Mouse (Mus musculus) hindbrain, embryonic 16.5 days (tissue): ENCODE results near the gene Copz1. TPM values are rescaled to one million over a fixed set of nuclear protein-coding genes. Genes with fewer than 3 reads are reported as not detected.

Experiments
- ATAC-seq: fragments of 200-750 bp; cut with Nextera tagmentation; 2 replicates; pipeline ENCODE4 v1.8.0; 2017; ENCODE audit warnings: moderate TSS enrichment, moderate library complexity
- H3K27ac ChIP-seq: fragments of 300-500 bp; sonication (generic); 2 replicates; pipeline ENCODE4 v1.5.1; 2014; ENCODE audit warnings: low read depth, mild to moderate bottlenecking, control low read depth, low read length, moderate library complexity
- H3K27me3 ChIP-seq: fragments of 300-500 bp; sonication (generic); replicated peaks from 2 replicates; pipeline ENCODE4 v1.6.1; 2014; ENCODE audit warnings: low read length; ENCODE audit not compliant: control insufficient read depth, insufficient read depth
- H3K36me3 ChIP-seq: fragments of 300-500 bp; sonication (generic); 2 replicates; pipeline ENCODE4 v1.6.1; 2014; ENCODE audit warnings: mild to moderate bottlenecking, low read length, moderate library complexity, mixed read lengths; ENCODE audit not compliant: control insufficient read depth, insufficient read depth
- H3K4me1 ChIP-seq: fragments of 300-500 bp; sonication (generic); 2 replicates; pipeline ENCODE4 v1.6.1; 2014; ENCODE audit warnings: low read depth, low read length; ENCODE audit not compliant: control insufficient read depth, insufficient read depth
- H3K4me2 ChIP-seq: fragments of 300-500 bp; sonication (generic); 2 replicates; pipeline ENCODE4 v1.6.1; 2014; ENCODE audit warnings: mild to moderate bottlenecking, low read length, control low read depth, moderate library complexity
- H3K4me3 ChIP-seq: fragments of 300-500 bp; sonication (generic); 2 replicates; pipeline ENCODE4 v1.5.1; 2014; ENCODE audit warnings: mild to moderate bottlenecking, low read length, control low read depth, moderate library complexity
- H3K9ac ChIP-seq: fragments of 300-500 bp; sonication (generic); 2 replicates; pipeline ENCODE4 v1.6.1; 2014; ENCODE audit warnings: low read depth, mild to moderate bottlenecking, control low read depth, low read length, moderate library complexity
- H3K9me3 ChIP-seq: fragments of 300-500 bp; sonication (generic); 2 replicates; pipeline ENCODE4 v1.6.1; 2014; ENCODE audit warnings: mild to moderate bottlenecking, low read length, moderate library complexity; ENCODE audit not compliant: control insufficient read depth
- WGBS: fragments of 180-500 bp; shearing (Covaris S2); extraction: QIAGEN DNeasy Blood & Tissue Kit; methylation state at CpG from one replicate; pipeline ENCODE4 v1.1.7; 2014; 5-methylcytosine and 5-hydroxymethylcytosine counted together
- polyA plus RNA-seq: library from polyadenylated mRNA; unstranded; fragments of >200 nt; fragmentation: Nextera tagmentation; extraction: Ambion mirVana; gene quantifications from 2 replicates; pipeline ENCODE4 v1.2.1, GENCODE M21; 2015

The Copz1 gene
- polyA plus RNA-seq, 1 experiment from 2014 or later: 207 TPM

DNA sequence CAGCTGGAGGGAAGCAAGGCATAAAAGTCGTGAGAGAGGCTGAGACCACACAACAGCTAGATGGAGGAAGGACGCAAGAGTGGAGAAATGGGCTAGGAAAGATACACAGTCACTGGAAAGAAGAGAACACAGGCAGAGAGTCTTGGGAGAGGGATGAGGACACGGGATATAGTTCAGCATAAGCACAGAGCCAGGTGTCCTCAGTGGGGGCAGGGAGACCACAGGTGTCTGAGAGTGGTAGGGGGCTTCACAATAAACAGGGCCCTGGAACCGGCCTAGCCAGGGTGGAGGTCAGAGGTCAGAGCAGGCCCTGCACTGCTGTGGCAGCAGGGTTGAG lies 66.3 kb downstream of the Copz1 start:
- Histone ChIP-seq H3K27me3 (no peaks in the 10 kb centered on the region; the same call in 1 of the 2 replicates), H3K9me3 (no peaks in the 10 kb centered on the region), H3K9ac (peak overlapping the region; percentile 59), H3K36me3 (no peaks in the 10 kb centered on the region), H3K27ac (no peak overlapping the region), H3K4me1 (peaks cover 25% of the 10 kb centered on the region), H3K4me3 (peak overlapping the region; percentile 64), H3K4me2 (peak overlapping the region; percentile 83)
- 36% methylated on average over 4 of the region's 4 CpGs for WGBS
- ATAC-seq: no peak; the same call in 1 of the 2 replicates

DNA sequence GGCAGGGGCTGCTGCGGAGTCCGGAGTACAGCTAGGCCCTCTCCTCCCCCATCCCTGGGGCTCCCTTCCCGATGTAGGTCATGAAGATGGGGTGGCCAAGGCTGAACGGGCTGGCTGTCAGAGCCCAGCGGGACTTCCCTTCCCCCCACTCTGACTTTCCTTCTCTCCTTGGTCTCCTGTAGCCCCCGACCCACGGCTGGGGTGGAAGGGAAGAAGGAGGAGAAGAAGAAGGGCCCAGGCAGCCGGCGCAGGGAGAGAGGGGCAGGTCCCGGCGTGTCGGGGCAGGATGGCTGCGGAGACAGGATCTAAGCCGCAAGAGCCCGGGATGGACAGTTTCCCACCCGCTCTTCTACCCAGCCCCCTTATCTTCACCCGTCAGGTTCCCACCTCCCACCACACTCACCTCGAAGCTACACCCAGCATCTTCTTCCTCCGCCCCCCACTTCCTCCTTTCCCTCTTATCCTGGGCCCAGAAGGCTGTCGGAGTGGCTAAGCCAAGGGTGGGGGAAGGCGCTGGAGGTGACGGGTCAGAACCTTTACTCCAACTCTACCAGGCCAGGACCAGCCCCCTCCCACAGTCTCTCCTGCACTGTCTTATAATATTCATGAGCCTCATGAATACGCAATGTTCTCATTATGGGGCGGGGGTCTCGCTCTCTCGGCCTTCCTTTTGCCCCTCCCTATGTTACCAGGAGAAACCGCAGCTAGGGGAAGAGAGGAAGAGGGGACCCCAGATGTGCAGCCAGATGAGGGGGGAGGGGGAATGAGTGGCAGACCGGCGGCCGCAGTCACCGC lies 66.8 kb downstream of the Copz1 start:
- H3K27ac ChIP-seq: no peak overlapping the region; the same call in 1 of the 2 replicates
- H3K9me3 ChIP-seq: no peaks in the 10 kb centered on the region
- H3K9ac ChIP-seq: peak overlapping the region; percentile 59
- H3K4me2 ChIP-seq: peak overlapping the region; percentile 83
- no peaks in the 10 kb centered on the region for H3K36me3 ChIP-seq
- peaks cover 20% of the 10 kb centered on the region for H3K4me1 ChIP-seq
- H3K4me3 ChIP-seq: peak overlapping the region; percentile 64
- H3K27me3 ChIP-seq: no peaks in the 10 kb centered on the region; the same call in 1 of the 2 replicates
- ATAC-seq: peak; percentile 55
- WGBS: 7% methylated on average over 30 of the region's 31 CpGs

DNA sequence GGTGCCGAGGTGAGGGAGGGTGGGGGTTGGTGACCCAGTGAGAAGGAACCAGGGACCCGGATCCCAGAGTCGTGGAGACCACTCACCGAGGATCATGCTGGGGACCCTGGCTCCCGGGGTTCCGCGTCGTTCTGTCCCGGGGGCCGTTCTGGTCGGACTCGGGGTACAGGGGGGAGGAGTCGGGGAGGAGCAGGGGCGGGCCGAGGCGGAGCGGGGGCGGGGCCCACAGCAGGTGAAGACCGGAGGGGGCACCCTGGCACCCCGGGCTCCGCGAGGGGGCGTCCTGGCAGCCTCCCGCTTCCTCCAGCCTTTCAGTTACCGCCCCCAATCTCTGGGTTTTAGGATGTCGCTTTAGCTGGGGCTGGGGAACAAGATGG lies 67.4 kb downstream of the Copz1 start, which contains the start of gene Zfp385a:
TSS of gene Zfp385a (minus strand) at position 133 of the 377 bp plus-strand sequence.
- peak within 1 kb of the TSS; percentile 64 for H3K4me3 ChIP-seq
- H3K9me3 ChIP-seq: no peaks in the 10 kb centered on the region
- H3K36me3 ChIP-seq: no peaks in the 10 kb centered on the region
- H3K9ac ChIP-seq: peak within 1 kb of the TSS; percentile 59
- no peak within 1 kb of the TSS; the same call in 1 of the 2 replicates for H3K27ac ChIP-seq
- no peaks in the 10 kb centered on the region; the same call in 1 of the 2 replicates for H3K27me3 ChIP-seq
- ATAC-seq: peak; percentile 63
- under 1% methylated on average over 20 of the region's 26 CpGs for WGBS
- H3K4me2 ChIP-seq: peak within 1 kb of the TSS; percentile 83
- peaks cover 19% of the 10 kb centered on the region for H3K4me1 ChIP-seq

DNA sequence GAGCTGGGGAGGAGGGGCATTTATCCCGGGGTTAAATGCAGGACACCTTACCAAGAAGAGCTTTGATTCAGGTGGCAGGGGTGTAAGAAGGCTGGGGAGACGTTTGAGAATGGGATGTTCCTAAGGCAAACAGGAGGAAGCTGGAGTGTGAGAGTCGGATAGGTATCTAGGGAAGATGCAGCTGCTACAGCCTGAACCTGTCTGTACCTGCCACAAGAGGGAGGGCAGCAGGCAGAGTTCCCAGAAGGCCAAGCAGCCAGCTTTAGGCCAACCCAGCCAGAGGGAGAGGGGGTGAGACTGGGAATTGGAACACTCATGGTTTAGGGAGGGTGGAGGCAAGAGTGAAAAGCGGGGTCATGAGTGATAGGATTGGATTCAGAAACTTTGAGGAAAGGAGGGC lies 68.3 kb downstream of the Copz1 start:
- Histone ChIP-seq H3K9ac (no peak overlapping the region; the same call in 1 of the 2 replicates), H3K27ac (no peak overlapping the region)

DNA sequence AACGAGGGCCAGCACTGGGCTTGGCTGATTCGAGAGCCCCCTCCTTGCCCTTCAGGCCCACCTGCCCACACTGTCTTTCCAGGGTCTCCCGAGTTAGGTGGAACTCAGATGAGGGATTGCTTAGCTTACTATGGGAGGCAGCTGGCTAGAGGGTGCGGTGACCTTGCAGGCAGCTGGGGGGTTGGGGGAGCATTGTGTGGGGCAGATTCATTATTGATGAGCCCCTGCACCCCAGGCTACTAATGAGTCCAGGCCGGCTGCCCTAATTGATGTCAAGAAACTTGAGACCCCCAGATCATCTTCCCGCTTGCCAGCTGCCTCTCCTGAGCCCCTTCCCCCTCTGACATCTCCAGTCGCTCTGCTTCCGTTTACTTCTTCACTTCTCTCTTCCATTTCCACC lies 69.0 kb downstream of the Copz1 start:
- no peaks in the 10 kb centered on the region for H3K9me3 ChIP-seq
- H3K27ac ChIP-seq: no peak overlapping the region
- peaks cover 14% of the 10 kb centered on the region for H3K4me1 ChIP-seq
- no peak overlapping the region for H3K4me2 ChIP-seq
- H3K4me3 ChIP-seq: no peak overlapping the region
- H3K27me3 ChIP-seq: no peaks in the 10 kb centered on the region; the same call in 1 of the 2 replicates
- H3K9ac ChIP-seq: no peak overlapping the region
- no peaks in the 10 kb centered on the region for H3K36me3 ChIP-seq
- ATAC-seq: no peak
- WGBS: 61% methylated on average over 8 of the region's 8 CpGs

More for the DNA sequence above, 68.3 kb downstream of the Copz1 start:
- peak overlapping the region; percentile 83 for H3K4me2 ChIP-seq
- ATAC-seq: no peak
- H3K9me3 ChIP-seq: no peaks in the 10 kb centered on the region
- H3K4me1 ChIP-seq: peaks cover 14% of the 10 kb centered on the region
- peak overlapping the region; percentile 64 for H3K4me3 ChIP-seq
- H3K36me3 ChIP-seq: no peaks in the 10 kb centered on the region
- no peaks in the 10 kb centered on the region; the same call in 1 of the 2 replicates for H3K27me3 ChIP-seq
- 25% methylated on average over 4 of the region's 4 CpGs for WGBS

DNA sequence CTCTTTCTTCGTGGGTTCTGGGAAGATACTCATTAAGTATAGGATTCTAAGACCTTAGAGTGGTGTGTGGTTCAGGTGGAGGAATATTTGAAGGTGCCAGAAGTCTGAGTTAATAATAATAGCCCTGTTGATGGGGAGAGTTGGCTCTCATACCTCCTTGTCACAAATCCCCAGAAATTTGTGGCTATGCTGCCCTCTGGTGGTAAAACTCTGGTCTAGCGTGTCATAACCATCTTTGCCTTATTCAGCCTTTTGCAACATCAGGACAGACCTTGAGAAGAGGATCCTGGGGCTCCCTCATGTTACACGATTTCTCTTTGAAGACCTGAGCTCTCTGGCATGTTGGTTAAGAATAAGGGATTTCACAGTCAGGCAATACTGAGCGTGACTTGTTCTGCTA lies 69.9 kb downstream of the Copz1 start:
- Histone ChIP-seq H3K9me3 (no peaks in the 10 kb centered on the region), H3K4me3 (no peak overlapping the region), H3K9ac (no peak overlapping the region), H3K4me2 (no peak overlapping the region), H3K27me3 (no peaks in the 10 kb centered on the region; the same call in 1 of the 2 replicates), H3K27ac (no peak overlapping the region), H3K36me3 (no peaks in the 10 kb centered on the region), H3K4me1 (peaks cover 14% of the 10 kb centered on the region)
- WGBS: 15% methylated on average over 4 of the region's 4 CpGs
- no peak for ATAC-seq

DNA sequence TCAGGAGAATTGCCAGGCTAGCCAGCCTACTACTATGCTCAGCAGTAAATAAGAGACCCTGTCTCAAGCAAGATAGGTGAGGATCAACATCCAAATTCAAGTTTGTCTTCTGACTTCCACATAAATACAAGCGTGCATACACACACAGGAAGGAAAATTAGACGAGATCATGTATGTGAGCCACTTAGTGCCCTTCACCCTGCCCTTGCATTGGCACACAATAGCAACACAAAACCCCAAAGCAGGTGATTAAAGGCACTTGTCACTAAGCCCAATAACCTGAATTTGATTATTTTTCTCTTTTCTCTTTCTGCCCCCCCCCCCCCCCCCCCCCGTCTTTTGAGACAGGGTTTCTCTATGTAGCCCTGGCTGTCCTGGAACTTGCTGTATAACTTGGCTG lies 70.5 kb downstream of the Copz1 start:
- Histone ChIP-seq H3K27ac (no peak overlapping the region), H3K9ac (no peak overlapping the region), H3K9me3 (no peaks in the 10 kb centered on the region), H3K4me2 (no peak overlapping the region), H3K4me3 (no peak overlapping the region), H3K4me1 (peaks cover 14% of the 10 kb centered on the region), H3K36me3 (no peaks in the 10 kb centered on the region), H3K27me3 (no peaks in the 10 kb centered on the region; the same call in 1 of the 2 replicates)
- 83% methylated on average over 2 of the region's 3 CpGs for WGBS
- no peak for ATAC-seq

DNA sequence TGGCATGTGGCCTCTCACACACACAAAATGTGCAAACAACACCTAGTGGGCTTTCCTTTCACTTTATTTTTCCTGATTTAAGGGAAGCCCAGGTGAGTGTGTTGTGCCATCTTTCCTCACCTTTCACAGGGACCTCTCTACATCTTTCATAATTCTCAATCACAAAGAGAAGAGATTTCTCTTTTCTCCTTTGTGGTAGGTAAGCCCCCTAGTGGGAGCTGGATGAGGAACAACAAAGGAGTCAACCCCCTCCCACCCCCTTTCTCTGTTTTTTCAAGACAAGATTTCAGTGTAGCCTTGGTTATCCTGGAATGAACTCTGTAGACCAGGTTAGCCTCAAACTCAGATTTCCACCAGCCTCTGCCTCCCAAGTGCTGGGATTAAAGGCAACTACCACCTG lies 71.0 kb downstream of the Copz1 start:
- H3K9ac ChIP-seq: no peak overlapping the region
- H3K9me3 ChIP-seq: no peaks in the 10 kb centered on the region
- no peak overlapping the region for H3K27ac ChIP-seq
- no peak overlapping the region for H3K4me2 ChIP-seq
- H3K27me3 ChIP-seq: no peaks in the 10 kb centered on the region
- H3K36me3 ChIP-seq: no peaks in the 10 kb centered on the region
- no peak for ATAC-seq
- no peak overlapping the region for H3K4me3 ChIP-seq
- peaks cover 12% of the 10 kb centered on the region for H3K4me1 ChIP-seq

DNA sequence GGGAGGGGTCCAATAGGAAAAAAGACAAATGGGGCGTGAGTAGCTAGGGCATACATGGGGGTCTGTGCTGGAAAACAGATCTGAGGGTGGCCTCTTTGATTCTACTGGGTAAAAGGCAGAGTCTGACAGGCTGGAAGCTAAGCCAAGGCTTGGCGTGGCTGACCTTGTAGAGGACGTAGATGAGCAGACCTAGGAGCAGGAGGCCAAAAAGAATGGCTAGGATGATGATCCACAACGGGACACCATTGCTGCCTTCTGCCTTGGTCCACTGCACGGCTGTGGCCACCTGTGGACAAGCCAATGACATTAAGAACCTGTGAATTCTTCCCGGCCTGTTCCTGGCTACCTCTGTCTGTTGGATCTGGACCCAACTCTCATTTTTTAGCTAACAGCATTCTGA lies 73.3 kb downstream of the Copz1 start:
- Histone ChIP-seq H3K4me3 (no peak overlapping the region), H3K27me3 (no peaks in the 10 kb centered on the region), H3K27ac (no peak overlapping the region), H3K9me3 (no peaks in the 10 kb centered on the region), H3K9ac (no peak overlapping the region), H3K36me3 (no peaks in the 10 kb centered on the region), H3K4me2 (no peak overlapping the region), H3K4me1 (peaks cover 5% of the 10 kb centered on the region)
- 89% methylated on average over 6 of the region's 6 CpGs for WGBS
- ATAC-seq: no peak
